ENCODE assay signal across 10 mouse cellular contexts in genomic region chr16:31475123-31475968, GRCm38 (mm10). TPM values are rescaled to one million over a fixed set of nuclear protein-coding genes. Genes with fewer than 3 reads are reported as not detected.
DNase-seq lines count a peak whose midpoint lies in the region; ATAC-seq and TF ChIP-seq lines count a peak whose summit lies in the region.
"Had no signal": no experiment of that assay in that cellular context is flagged by ENCODE, and none has a peak within 500 bp of the region (broad histone marks: within the 10 kb centered on the region; RNA-seq: fewer than 3 reads in every experiment).

No protein-coding gene starts in this region.

- no peak overlapping the region for H3K4me3 ChIP-seq in intestine, embryonic 14.5 days (ENCODE audit: low read depth, low read length)
- H3K4me3 ChIP-seq in intestine, embryonic 15.5 days (replicated peaks) = no peak overlapping the region
- H3K4me3 ChIP-seq in lung, adult 2 months (replicated peaks; ENCODE audit: extremely low read depth, low read depth, low read length) = no peak overlapping the region

- no peaks in the 10 kb centered on the region for H3K36me3 ChIP-seq in intestine, embryonic 14.5 days (ENCODE audit: control insufficient read depth, insufficient read depth, low read length)
- no peaks in the 10 kb centered on the region for H3K36me3 ChIP-seq in intestine, embryonic 15.5 days

- H3K4me2 ChIP-seq in intestine, embryonic 14.5 days (ENCODE audit: low read length) = no peak overlapping the region
- no peak overlapping the region for H3K4me2 ChIP-seq in intestine, embryonic 15.5 days (replicated peaks)

- no peak for TF ChIP-seq POLR2A in lung, adult 2 months (IDR thresholded peaks at IDR 0.05; ENCODE audit: borderline replicate concordance, extremely low read depth, low read depth, low read length)

- no peak for DNase-seq in intestine, embryonic 14.5 days (ENCODE audit: low spot score)
- peak; percentile 91 for DNase-seq in cerebellum, adult 9-11 months
- DNase-seq in gastrocnemius, postnatal 10 days = peak; percentile 34
- peak; percentile 67 for DNase-seq in retina, postnatal 1 day
- no peak for DNase-seq in urinary bladder, postnatal 4 days (ENCODE audit: low spot score in 2 of 2)
- DNase-seq in lung, adult 2 months = no peak
- DNase-seq: adrenal gland, adult 8-10 months; lung, postnatal 14 days had no signal

- 0 out of 2 replicates have a peak, but pooled peaks cover 6% of the 10 kb centered on the region for H3K9me3 ChIP-seq in intestine, embryonic 14.5 days (ENCODE audit: control insufficient read depth, low read length)
- no peaks in the 10 kb centered on the region for H3K9me3 ChIP-seq in intestine, embryonic 15.5 days

- WGBS in intestine, embryonic 14.5 days = 40% methylated on average over 9 of the region's 9 CpGs
- WGBS in intestine, embryonic 15.5 days = 52% methylated on average over 9 of the region's 9 CpGs
- WGBS in lung, adult 2 months = 70% methylated on average over 9 of the region's 9 CpGs

- peak overlapping the region; percentile 55; the same call in 1 of the 2 replicates for H3K27ac ChIP-seq in intestine, embryonic 14.5 days (ENCODE audit: low read depth)
- no peak overlapping the region for H3K27ac ChIP-seq in intestine, embryonic 15.5 days

- TF ChIP-seq CTCF in lung, adult 2 months (IDR thresholded peaks at IDR 0.05; ENCODE audit: insufficient read depth, low read length) = no peak

- no peaks in the 10 kb centered on the region for H3K27me3 ChIP-seq in intestine, embryonic 14.5 days (replicated peaks; ENCODE audit: control insufficient read depth, insufficient read depth, low read length)
- no peaks in the 10 kb centered on the region for H3K27me3 ChIP-seq in intestine, embryonic 15.5 days (replicated peaks)

- H3K4me1 ChIP-seq in intestine, embryonic 14.5 days (replicated peaks; ENCODE audit: control insufficient read depth, insufficient read depth, low read length) = peaks cover 5% of the 10 kb centered on the region; the same call in 1 of the 2 replicates
- no peaks in the 10 kb centered on the region; the same call in 1 of the 2 replicates for H3K4me1 ChIP-seq in intestine, embryonic 15.5 days (replicated peaks)
- no peaks in the 10 kb centered on the region for H3K4me1 ChIP-seq in lung, adult 2 months (ENCODE audit: control insufficient read depth, insufficient read depth, low read length)

- no peak for ATAC-seq in intestine, embryonic 14.5 days (replicated peaks; ENCODE audit: low FRiP score, low TSS enrichment, low read depth)
- no peak for ATAC-seq in intestine, embryonic 15.5 days
- no peak for ATAC-seq in monocyte, adult 5-6 weeks (replicated peaks; ENCODE audit: insufficient number of reproducible peaks, low FRiP score, low TSS enrichment, poor library complexity, severe bottlenecking)

- no peak overlapping the region for H3K9ac ChIP-seq in intestine, embryonic 14.5 days (ENCODE audit: low read length)
- H3K9ac ChIP-seq in intestine, embryonic 15.5 days = no peak overlapping the region

RNA-seq across cellular contexts. Expression of gene Bdh1, which starts 53.3 kb away (rescaled TPM):
- 55.6 and 68.3 TPM in 2 replicates for polyA plus RNA-seq in intestine, embryonic 14.5 days (2014; fragmentation: Nextera tagmentation; extraction: Ambion mirVana)
- polyA plus RNA-seq in intestine, embryonic 15.5 days (2015; fragmentation: Nextera tagmentation; extraction: Ambion mirVana) = 174 and 190 TPM in 2 replicates
- total RNA-seq in gastrocnemius, postnatal 10 days (2021) = 1 to 10 TPM; 1.5 to 3.0 TPM
- 5.7 and 10.2 TPM in 2 replicates for polyA plus RNA-seq in lung, adult 2 months (2012; rRNA removed)
- total RNA-seq in monocyte, adult 5-6 weeks (2017) = 0.68 to 3.1 TPM (median 1.2 TPM) in 3 replicates

Comparison
In these comparisons a context has a peak if more than half of its experiments do, and no peak if none do; other contexts are left out.
1. DNase-seq: peak in cerebellum, adult 9-11 months (single experiment), gastrocnemius, postnatal 10 days (single experiment) and retina, postnatal 1 day (single experiment); none in intestine, embryonic 14.5 days (single experiment), urinary bladder, postnatal 4 days (0 of 2) and lung, adult 2 months (single experiment).